Mouse (Mus musculus) cortical plate, adult 2 months (tissue): ENCODE data around the gene Trmu.

Experiments
- CTCF ChIP-seq: fragments of 200-500 bp; IDR thresholded peaks from 2 replicates; pipeline ENCODE4 v1.5.1; 2011; ENCODE audit warnings: mild to moderate bottlenecking, control low read depth, low read length; ENCODE audit not compliant: insufficient read depth; ENCODE audit errors: extremely low read depth
- POLR2A ChIP-seq: fragments of 200-500 bp; IDR thresholded peaks from 2 replicates; pipeline ENCODE4 v1.6.1; 2011; ENCODE audit warnings: mild to moderate bottlenecking, low read length, control low read depth; ENCODE audit not compliant: insufficient read depth; ENCODE audit errors: extremely low read depth

DNA sequence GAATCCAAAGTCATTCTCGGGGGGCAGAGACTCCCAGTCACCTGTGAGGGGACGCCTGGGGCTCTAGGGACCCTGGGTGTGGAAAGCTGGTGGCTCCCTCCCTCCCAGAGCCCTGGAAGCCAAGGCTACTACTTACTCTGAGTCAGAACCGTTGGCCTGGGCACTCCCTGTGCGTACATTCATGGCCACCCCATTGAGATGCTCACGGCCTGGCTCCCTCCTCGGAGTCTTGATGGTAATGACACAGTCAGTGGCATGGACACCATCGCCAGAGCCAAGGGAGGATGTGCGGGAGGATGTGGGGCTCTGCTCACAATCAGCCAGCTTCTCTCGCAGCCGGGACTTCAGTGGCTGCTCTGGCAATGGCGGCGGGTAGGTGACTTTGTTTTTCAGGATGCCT is 21.7 kb downstream of the Trmu start:
- no peak for TF ChIP-seq CTCF
- TF ChIP-seq POLR2A: no peak
